Mouse (Mus musculus): ENCODE results near the gene Olfr1239.

Gene Olfr1239

GRCm38 (mm10) chr2:89420307-89420706, at the start of gene Olfr1239:
Olfr1239 (minus strand) TSS chr2:89420407.
- DNase-seq = no peak

DNA sequence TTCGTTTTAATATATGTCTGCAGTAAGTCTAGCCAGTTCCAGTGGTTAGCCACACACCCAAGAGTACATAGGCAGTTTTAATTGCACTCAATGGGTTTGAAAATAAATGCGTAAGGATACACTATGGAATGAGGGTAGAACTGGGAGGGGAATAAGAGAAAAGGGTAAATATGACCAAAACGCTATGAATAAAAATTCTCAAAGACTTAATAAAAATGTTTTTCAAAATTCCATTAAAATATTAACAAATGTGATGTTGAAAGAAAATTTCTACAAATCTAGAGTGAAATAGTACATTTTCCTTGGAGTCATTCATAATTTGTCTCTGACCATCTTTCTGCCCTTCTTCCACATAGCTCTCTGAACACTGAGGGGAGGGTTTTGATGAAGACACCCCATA, 22.7 kb upstream of the Olfr1239 start, which contains the start of gene Olfr1240:
Olfr1240 (minus strand) TSS at position 101 of the 400 bp plus-strand sequence.
- DNase-seq = no peak

- DNase-seq = no peak
Observed at GRCm38 (mm10) chr2:89414557-89414956, 5.7 kb downstream of the Olfr1239 start.

- DNase-seq = no peak
Observed at GRCm38 (mm10) chr2:89409576-89409975, 10.6 kb downstream of the Olfr1239 start, which contains the start of gene Olfr1238. Olfr1238 (minus strand) TSS chr2:89409676.

DNA sequence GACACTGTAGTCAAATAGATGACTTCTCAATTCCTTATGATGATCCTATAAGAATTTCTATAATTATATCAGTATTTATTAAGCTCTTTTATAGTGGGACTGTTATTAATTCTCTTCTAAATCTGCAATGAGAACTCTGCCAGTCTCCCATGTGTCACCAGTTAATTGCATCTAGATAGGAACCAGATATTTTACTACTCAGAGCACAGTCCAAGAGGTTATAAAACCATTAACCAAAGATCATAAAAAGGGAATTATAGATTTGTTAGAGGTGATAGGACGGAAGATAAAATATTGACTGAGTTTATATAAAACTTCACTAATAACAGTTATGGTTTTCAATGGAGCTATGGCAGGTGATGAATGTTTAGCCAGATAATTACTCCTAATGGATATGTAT, 19.3 kb downstream of the Olfr1239 start:
- no peak for DNase-seq
